Mouse (Mus musculus) forebrain, embryonic 16.5 days (tissue): Measurements from ENCODE around the gene Gm42417. TPM values are rescaled to one million over a fixed set of nuclear protein-coding genes. Genes with fewer than 3 reads are reported as not detected.
A peak's percentile ranks its signal among the peaks of the same experiment; 100 is the strongest.

Experiments used
- ATAC-seq: fragments of 200-750 bp; cut with Nextera tagmentation; 2 replicates; pipeline ENCODE4 v1.8.0; 2017; ENCODE audit warnings: mild to moderate bottlenecking, moderate library complexity
- H3K27ac ChIP-seq: fragments of 300-500 bp; sonication (generic); 2 replicates; pipeline ENCODE4 v1.5.1; 2014; ENCODE audit warnings: low read length, control low read depth
- H3K27me3 ChIP-seq: fragments of 300-500 bp; sonication (generic); replicated peaks from 2 replicates; pipeline ENCODE4 v1.6.1; 2014; ENCODE audit warnings: low read length; ENCODE audit not compliant: control insufficient read depth, insufficient read depth
- H3K36me3 ChIP-seq: fragments of 300-500 bp; sonication (generic); 2 replicates; pipeline ENCODE4 v1.6.1; 2014; ENCODE audit not compliant: control insufficient read depth, insufficient read depth
- H3K4me1 ChIP-seq: fragments of 300-500 bp; sonication (generic); replicated peaks from 2 replicates; pipeline ENCODE4 v1.6.1; 2014; ENCODE audit warnings: low read length; ENCODE audit not compliant: control insufficient read depth, insufficient read depth
- H3K4me2 ChIP-seq: fragments of 300-500 bp; sonication (generic); 2 replicates; pipeline ENCODE4 v1.6.1; 2014; ENCODE audit warnings: mild to moderate bottlenecking, low read length, control low read depth
- H3K4me3 ChIP-seq: fragments of 300-500 bp; sonication (generic); replicated peaks from 2 replicates; pipeline ENCODE4 v1.5.1; 2014; ENCODE audit warnings: mild to moderate bottlenecking, low read length, control low read depth
- H3K9ac ChIP-seq: fragments of 300-500 bp; sonication (generic); replicated peaks from 2 replicates; pipeline ENCODE4 v1.6.1; 2014; ENCODE audit warnings: low read depth, low read length, control low read depth
- H3K9me3 ChIP-seq: fragments of 300-500 bp; sonication (generic); 2 replicates; pipeline ENCODE4 v1.6.1; 2016; ENCODE audit warnings: low read length; ENCODE audit not compliant: control insufficient read depth
- WGBS: fragments of 180-500 bp; shearing (Covaris S2); extraction: QIAGEN DNeasy Blood & Tissue Kit; methylation state at CpG from one replicate; pipeline ENCODE4 v1.1.7; 2014; 5-methylcytosine and 5-hydroxymethylcytosine counted together
- polyA plus RNA-seq: library from polyadenylated mRNA; unstranded; fragments of >200 nt; fragmentation: Nextera tagmentation; extraction: Ambion mirVana; gene quantifications from 2 replicates; pipeline ENCODE4 v1.2.1, GENCODE M21; 2015

The Gm42417 gene
- polyA plus RNA-seq, 1 experiment from 2014 or later = 0.42 TPM

DNA sequence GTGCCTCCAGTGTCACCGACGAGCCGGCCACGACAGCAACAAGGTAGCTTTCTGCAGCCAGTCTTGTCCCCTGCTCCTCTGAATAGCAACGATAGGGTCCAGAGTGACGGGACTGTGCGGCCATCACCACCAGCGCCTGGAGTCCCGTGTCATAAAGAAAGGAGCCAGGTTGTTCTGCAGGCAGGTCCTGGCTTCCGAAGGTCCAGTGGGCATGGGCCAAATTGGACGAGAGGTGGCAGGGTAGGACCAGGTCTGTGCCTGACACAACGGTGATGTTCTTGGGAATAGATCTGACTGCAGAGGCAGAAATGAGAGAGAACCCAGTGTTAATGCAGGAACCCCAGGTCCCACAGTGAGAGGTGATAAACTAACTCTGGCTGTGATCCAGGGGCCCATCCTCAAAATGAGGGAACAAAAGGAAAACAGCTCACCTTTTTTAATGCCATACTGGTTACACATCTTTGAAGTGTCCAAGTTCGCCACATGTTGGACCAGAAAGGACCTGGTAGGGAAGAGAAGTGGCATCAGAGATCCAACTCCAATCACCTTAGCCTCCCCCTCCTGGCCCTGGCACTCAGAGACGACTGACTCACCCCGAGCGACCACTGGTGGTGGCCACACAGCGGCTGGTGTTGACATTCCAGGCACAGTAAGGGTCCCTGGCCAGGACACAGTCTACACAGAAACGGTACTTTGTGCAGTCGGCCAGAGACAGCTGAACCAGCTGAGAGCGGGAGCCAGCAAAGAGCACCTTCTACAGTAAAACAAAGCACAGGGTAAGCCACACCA is 11.0 kb upstream of the Gm42417 start:
- peaks cover 55% of the 10 kb centered on the region for H3K4me1 ChIP-seq
- 78% methylated on average over 20 of the region's 20 CpGs for WGBS

DNA sequence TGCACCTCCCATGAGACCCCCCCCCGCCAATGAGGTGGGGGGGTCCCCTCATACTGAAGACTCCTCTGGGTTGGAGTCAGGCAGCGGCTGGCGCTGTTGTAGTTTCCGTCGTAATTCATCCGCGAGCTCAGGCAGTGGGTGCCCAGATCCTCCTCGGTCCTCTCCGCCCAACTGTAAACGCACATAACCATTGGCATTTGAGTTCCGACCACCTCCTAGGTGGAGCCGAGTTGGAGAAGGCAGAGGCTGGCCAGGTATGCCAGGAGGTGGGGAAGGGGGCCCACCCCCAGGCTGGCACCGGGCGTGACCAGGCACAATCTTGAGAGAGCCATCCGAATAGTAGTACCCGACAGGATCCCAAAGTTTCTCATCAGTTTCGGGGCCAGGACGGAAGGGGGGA is 10.3 kb upstream of the Gm42417 start:
- Histone ChIP-seq H3K4me3 (no peak overlapping the region), H3K4me2 (no peak overlapping the region), H3K27ac (no peak overlapping the region), H3K9me3 (no peaks in the 10 kb centered on the region), H3K9ac (no peak overlapping the region; the same call in 1 of the 2 replicates), H3K27me3 (no peaks in the 10 kb centered on the region), H3K4me1 (peaks cover 47% of the 10 kb centered on the region), H3K36me3 (peaks cover 45% of the 10 kb centered on the region)
- ATAC-seq = no peak
- WGBS = 86% methylated on average over 18 of the region's 18 CpGs

More for the DNA sequence above, 11.0 kb upstream of the Gm42417 start:
- Histone ChIP-seq H3K27me3 (no peaks in the 10 kb centered on the region), H3K9me3 (no peaks in the 10 kb centered on the region), H3K9ac (no peak overlapping the region), H3K4me3 (no peak overlapping the region), H3K36me3 (peaks cover 45% of the 10 kb centered on the region), H3K27ac (no peak overlapping the region), H3K4me2 (no peak overlapping the region)
- ATAC-seq = no peak

GRCm38 (mm10) chr1:36548771-36549170 is 9.5 kb upstream of the Gm42417 start:
- no peak for ATAC-seq
- Histone ChIP-seq H3K4me1 (peaks cover 41% of the 10 kb centered on the region), H3K4me2 (no peak overlapping the region), H3K4me3 (no peak overlapping the region), H3K27me3 (no peaks in the 10 kb centered on the region), H3K9me3 (no peaks in the 10 kb centered on the region), H3K27ac (no peak overlapping the region), H3K36me3 (peaks cover 45% of the 10 kb centered on the region), H3K9ac (no peak overlapping the region; the same call in 1 of the 2 replicates)
- WGBS = 64% methylated on average over 8 of the region's 8 CpGs

DNA sequence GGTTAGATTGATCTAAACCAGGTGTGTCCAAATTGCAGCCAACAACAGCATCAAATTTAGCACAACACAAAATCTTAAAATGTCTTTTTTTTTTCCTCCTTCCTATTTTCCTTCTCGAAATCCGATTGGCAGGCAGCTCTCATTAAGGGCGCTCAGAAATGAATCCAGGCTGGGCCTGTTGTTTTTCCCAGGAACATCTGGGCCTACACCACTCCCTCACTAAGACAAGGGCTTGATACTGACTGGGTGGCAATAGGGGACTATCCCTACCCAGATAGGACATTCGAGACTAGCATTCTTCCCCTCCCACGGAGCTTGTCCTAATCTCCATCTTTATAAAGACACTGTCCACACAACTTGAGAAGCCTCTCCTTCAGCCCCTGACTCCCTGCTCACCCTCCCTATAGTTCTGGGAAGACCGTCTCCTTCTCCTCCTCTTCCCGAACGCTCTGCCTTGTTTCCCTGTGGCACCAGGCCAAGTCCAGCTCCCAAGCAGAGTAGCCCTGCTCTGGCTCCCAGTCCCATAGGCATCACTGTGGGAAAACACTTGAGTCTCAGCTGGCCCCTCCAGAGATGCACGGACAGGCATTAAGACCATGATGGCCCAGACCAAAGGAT is 8.9 kb upstream of the Gm42417 start:
- ATAC-seq = no peak
- Histone ChIP-seq H3K27me3 (no peaks in the 10 kb centered on the region), H3K4me2 (no peak overlapping the region), H3K9ac (peak overlapping the region; percentile 20; the same call in 1 of the 2 replicates), H3K27ac (peak overlapping the region; percentile 34), H3K4me3 (no peak overlapping the region), H3K36me3 (peaks cover 39% of the 10 kb centered on the region), H3K9me3 (no peaks in the 10 kb centered on the region), H3K4me1 (peaks cover 43% of the 10 kb centered on the region)
- 21% methylated on average over 9 of the region's 9 CpGs for WGBS

- no peaks in the 10 kb centered on the region for H3K27me3 ChIP-seq
- H3K4me3 ChIP-seq = peak within 1 kb of the TSS; percentile 76
- H3K4me2 ChIP-seq = peak within 1 kb of the TSS; percentile 80
- H3K27ac ChIP-seq = peak within 1 kb of the TSS; percentile 62
- H3K9ac ChIP-seq = peak within 1 kb of the TSS; percentile 76
- peak; percentile 97 for ATAC-seq
- H3K9me3 ChIP-seq = no peaks in the 10 kb centered on the region
- peaks cover 28% of the 10 kb centered on the region for H3K36me3 ChIP-seq
- H3K4me1 ChIP-seq = peaks cover 39% of the 10 kb centered on the region
- WGBS = 0% methylated on average over 43 of the region's 43 CpGs
Observed at GRCm38 (mm10) chr1:36546888-36547471, 7.8 kb upstream of the Gm42417 start, which contains the start of gene Ankrd39. Ankrd39 (minus strand) TSS chr1:36547445.

GRCm38 (mm10) chr1:36545845-36546600 is 6.8 kb upstream of the Gm42417 start:
- Histone ChIP-seq H3K9ac (peak overlapping the region; percentile 76; the same call in 1 of the 2 replicates), H3K9me3 (no peaks in the 10 kb centered on the region), H3K4me2 (peak overlapping the region; percentile 80), H3K4me3 (peak overlapping the region; percentile 76), H3K27me3 (no peaks in the 10 kb centered on the region), H3K27ac (no peak overlapping the region), H3K4me1 (peaks cover 39% of the 10 kb centered on the region), H3K36me3 (peaks cover 21% of the 10 kb centered on the region)
- 69% methylated on average over 19 of the region's 19 CpGs for WGBS
- ATAC-seq = no peak

DNA sequence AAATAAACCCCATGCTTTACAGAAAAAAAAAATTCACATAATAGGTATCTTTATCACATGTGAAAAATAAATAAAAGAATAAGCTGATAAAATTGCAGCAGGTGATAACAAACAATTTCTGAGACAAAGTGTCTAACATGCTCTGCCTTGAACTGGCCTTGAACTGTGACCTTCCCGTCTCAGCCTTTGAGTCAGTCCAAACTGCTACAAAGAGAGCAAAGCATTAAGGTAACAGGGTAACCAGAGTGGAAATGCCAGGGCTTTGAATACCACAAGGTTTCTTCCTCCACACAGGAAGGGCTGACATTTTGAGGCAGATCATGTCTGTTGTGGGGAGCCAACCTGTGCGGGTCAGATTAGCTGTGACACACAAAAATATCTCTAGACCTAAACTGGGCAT is 6.2 kb upstream of the Gm42417 start:
- ATAC-seq = no peak
- no peak overlapping the region for H3K27ac ChIP-seq
- no peaks in the 10 kb centered on the region for H3K9me3 ChIP-seq
- peaks cover 39% of the 10 kb centered on the region for H3K4me1 ChIP-seq
- H3K4me3 ChIP-seq = no peak overlapping the region
- H3K27me3 ChIP-seq = no peaks in the 10 kb centered on the region
- H3K9ac ChIP-seq = no peak overlapping the region
- H3K4me2 ChIP-seq = no peak overlapping the region
- H3K36me3 ChIP-seq = peaks cover 17% of the 10 kb centered on the region
- 80% methylated on average over 2 of the region's 2 CpGs for WGBS

DNA sequence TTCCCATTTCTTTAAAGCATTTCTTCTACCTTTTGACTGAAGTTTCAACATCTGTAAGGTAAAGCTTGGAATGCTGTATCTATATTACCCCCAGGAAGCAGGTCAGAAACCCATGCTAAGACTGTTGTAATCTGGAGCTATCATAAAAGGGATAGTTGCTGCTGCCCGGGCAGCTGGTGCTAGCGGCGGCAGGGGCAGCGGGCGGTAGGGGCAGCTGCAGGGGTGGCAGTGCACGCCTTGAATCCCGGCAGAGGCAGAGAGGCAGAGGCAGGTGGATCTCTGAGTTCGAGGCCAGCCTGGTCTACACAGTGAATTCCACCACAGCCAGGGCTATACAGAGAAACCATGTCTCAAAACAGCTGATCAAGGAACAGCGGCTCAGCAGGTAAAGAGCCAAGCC is 3.7 kb upstream of the Gm42417 start:
- Histone ChIP-seq H3K4me1 (peaks cover 22% of the 10 kb centered on the region), H3K36me3 (peaks cover 2% of the 10 kb centered on the region; the same call in 1 of the 2 replicates), H3K27ac (no peak overlapping the region), H3K27me3 (no peaks in the 10 kb centered on the region), H3K9me3 (no peaks in the 10 kb centered on the region), H3K4me3 (no peak overlapping the region), H3K9ac (no peak overlapping the region), H3K4me2 (no peak overlapping the region)
- WGBS = 92% methylated on average over 9 of the region's 9 CpGs
- ATAC-seq = no peak

DNA sequence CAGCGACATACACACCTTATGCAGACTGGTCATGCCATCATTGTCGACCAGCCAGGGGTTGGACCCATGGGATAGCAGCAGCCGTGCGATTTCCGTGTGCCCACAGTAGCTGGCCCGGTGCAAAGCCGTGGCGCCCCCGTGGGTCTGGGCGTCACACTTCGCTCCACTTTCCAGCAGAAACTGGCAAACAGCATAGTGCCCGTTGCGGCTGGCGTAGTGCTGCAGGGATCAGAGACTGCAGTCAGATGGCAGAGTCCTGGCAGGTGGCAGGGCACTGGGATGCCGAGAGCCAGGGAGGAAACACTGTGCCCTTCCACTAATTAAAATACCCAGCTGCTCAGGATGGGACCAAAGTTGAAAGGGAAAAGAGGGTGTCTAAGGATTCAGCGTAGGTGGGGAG is 2.6 kb upstream of the Gm42417 start:
- WGBS = 89% methylated on average over 16 of the region's 16 CpGs
- Histone ChIP-seq H3K27ac (no peak overlapping the region), H3K27me3 (no peaks in the 10 kb centered on the region), H3K4me2 (no peak overlapping the region), H3K9ac (no peak overlapping the region), H3K4me3 (no peak overlapping the region), H3K36me3 (peaks cover 2% of the 10 kb centered on the region; the same call in 1 of the 2 replicates), H3K4me1 (peaks cover 17% of the 10 kb centered on the region), H3K9me3 (no peaks in the 10 kb centered on the region)
- ATAC-seq = no peak
